8 mouse cellular contexts compared by ENCODE assay signal in the genomic region with DNA sequence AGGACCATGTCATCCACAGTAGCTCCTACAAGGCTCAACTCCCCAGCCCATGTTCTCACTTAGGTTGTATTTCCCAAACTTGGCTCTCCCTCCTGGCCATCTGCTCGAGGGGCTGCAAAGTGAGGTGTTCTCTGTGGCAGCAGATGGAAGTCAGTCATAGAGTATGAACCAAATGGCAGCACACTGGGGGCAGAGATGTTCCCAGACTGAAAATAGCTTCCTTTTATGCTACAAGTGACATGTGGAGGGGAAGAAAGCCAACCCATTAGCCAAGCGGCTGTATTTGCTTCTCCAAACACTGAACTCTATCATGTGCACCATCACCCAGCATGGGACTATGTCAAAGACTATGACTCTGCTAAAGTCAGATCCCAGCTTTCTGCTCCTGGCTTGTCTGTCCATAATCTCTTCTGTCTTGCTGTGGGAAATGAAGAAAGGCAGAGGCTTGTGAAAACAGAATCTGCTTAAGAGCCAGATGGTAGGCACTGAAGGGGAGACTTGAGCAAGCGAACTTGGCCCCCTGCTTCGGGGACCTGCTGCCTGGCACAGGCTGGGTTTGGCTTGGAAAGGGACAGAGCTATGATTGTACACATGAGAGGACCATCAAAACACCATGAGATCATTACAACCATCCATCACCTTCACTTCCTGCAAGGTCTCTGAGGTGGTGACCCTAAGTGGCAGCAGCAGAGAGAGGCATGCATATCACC. TPM values are rescaled to one million over a fixed set of nuclear protein-coding genes. Genes with fewer than 3 reads are reported as not detected.
DNase-seq lines count a peak whose midpoint lies in the region; ATAC-seq lines count a peak whose summit lies in the region.
"Had no signal": no experiment of that assay in that cellular context is flagged by ENCODE, and none has a peak within 500 bp of the region (broad histone marks: within the 10 kb centered on the region; RNA-seq: fewer than 3 reads in every experiment).

No protein-coding gene starts in this region.

- H3K27ac ChIP-seq in embryonic facial prominence, embryonic 10.5 days (replicated peaks) = no peak overlapping the region

- no peak overlapping the region for H3K4me3 ChIP-seq in embryonic facial prominence, embryonic 10.5 days

- peak; percentile 41 for DNase-seq in adipocyte (ENCODE audit: low spot score)
- peak; percentile 86 for DNase-seq in cerebellum, adult 11 months
- peak; percentile 78 to 87 for DNase-seq in frontal cortex, postnatal 36 days (ENCODE audit: low spot score in 2 of 2)
- DNase-seq in left cerebral cortex, adult 9 months (ENCODE audit: low spot score in 2 of 2) = peak; percentile 54 to 81
- no peak for DNase-seq in ovary, postnatal 14 days (ENCODE audit: low spot score)
- DNase-seq in embryonic facial prominence, embryonic 10.5 days (ENCODE audit: low spot score) = no peak

- ATAC-seq in granulocyte monocyte progenitor cell, adult 5-6 weeks (replicated peaks; ENCODE audit: poor library complexity, severe bottlenecking) = no peak

- H3K4me1 ChIP-seq in embryonic facial prominence, embryonic 10.5 days = no peaks in the 10 kb centered on the region

- 83% methylated on average over 4 of the region's 4 CpGs for WGBS in embryonic facial prominence, embryonic 10.5 days

- no peaks in the 10 kb centered on the region for H3K36me3 ChIP-seq in embryonic facial prominence, embryonic 10.5 days (replicated peaks)

- H3K27me3 ChIP-seq in embryonic facial prominence, embryonic 10.5 days (replicated peaks; ENCODE audit: low read depth, poor library complexity, severe bottlenecking) = no peaks in the 10 kb centered on the region

- no peaks in the 10 kb centered on the region for H3K9me3 ChIP-seq in embryonic facial prominence, embryonic 10.5 days

RNA-seq across cellular contexts. Expression of a gene that starts 41.6 kb away (rescaled TPM):
- polyA plus RNA-seq in embryonic facial prominence, embryonic 10.5 days (2016; fragmentation: Nextera tagmentation; extraction: Ambion mirVana) = 0.42 and 0.47 TPM in 2 replicates
- total RNA-seq in granulocyte monocyte progenitor cell, adult 5-6 weeks (2014; fragmentation: Nextera tagmentation) = not detected in 2 replicates
- not detected in 2 replicates for total RNA-seq in granulocyte monocyte progenitor cell, adult 5-6 weeks (2017)
- polyA plus RNA-seq: limb, embryonic 11.5 days had no signal

Comparison
In these comparisons a context has a peak if more than half of its experiments do, and no peak if none do; other contexts are left out.
1. DNase-seq: peak in adipocyte (single experiment), cerebellum, adult 11 months (single experiment), frontal cortex, postnatal 36 days (2 of 2) and left cerebral cortex, adult 9 months (2 of 2); none in ovary, postnatal 14 days (single experiment) and embryonic facial prominence, embryonic 10.5 days (single experiment).